Mouse (Mus musculus) brain, adult 2 months (tissue): ENCODE results near the gene Spns3.

ENCODE experiments used
- DNase-seq: peaks from one replicate; pipeline ENCODE4 v3.0.0; 2011; ENCODE audit warnings: low read depth, low spot score

Spns3 gene

DNA sequence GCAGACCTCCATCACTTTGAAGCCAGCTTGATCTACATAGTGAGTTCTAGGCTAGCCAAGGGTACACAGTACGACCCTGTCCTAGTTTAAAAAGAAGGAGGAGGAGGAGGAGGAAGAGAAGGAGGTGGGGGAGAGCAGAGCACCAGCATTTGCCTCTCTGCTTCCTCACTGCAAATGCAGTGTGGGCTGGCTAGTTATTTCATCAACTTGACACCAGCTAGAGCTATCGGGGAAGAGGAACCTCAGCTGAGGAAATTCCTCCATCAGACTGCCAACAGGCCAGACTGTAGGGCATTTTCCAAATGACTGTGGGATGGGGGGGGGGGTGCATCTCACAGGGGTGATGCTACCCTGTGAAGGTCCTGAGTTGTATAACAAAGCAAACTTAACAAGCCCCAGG, 31.9 kb downstream of the Spns3 start:
- peak; percentile 8 for DNase-seq

DNA sequence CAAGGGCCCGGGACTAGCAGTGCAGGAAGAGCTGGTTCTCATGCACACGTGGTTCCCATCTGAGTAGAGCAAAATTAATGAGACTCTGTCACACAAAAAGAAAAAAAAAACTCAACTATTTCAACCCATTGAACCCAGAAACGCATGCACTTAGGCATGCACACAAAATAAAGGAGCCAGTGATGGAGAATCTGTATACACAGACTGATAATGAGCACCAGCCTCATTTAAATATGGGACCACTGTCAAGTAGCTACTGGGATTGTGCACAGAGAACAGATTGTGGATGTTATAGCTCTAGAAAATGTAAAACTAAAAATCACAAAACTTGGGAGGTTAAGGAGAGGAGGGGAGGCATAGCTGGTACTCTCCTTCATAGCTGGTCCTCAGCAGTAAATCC, 35.3 kb downstream of the Spns3 start:
- no peak for DNase-seq

DNA sequence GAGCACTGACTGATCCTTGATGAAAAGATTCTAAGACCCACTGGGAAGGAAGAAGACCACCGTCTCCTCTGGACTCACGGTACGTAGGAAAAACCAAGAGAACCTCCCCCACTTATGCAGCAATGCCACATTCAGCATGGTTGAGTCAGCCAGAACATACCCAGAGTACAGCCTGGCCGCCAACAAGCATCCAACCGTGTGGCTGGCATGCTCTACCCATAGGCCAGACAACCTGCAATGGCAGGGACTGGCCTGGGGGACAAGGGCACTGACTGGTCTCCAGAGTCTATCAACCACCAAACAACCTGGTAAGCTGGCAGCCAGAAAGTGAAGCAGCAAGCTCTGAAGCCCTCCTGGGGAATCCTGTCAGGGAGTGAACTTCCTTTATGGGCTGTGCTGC, 41.7 kb downstream of the Spns3 start:
- DNase-seq = no peak

DNA sequence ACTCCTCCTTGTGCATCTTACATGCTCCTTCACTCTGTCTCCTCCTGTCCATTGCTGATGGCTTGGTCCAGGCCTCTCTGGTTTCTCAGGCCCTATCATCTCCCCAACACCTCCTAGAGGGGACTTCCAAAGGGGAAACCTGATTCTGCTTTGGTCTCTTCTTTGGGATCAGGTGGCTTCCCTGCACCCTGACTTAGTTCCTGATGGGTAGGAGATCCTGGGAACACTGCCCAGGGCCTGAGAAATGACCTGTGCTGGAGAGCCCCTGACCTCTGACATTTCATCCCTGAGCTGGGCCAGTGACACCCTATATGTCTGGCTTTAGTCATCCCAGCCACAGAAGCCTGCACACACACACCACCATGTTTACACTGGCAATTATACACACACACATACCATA, 42.7 kb downstream of the Spns3 start:
- no peak for DNase-seq

DNA sequence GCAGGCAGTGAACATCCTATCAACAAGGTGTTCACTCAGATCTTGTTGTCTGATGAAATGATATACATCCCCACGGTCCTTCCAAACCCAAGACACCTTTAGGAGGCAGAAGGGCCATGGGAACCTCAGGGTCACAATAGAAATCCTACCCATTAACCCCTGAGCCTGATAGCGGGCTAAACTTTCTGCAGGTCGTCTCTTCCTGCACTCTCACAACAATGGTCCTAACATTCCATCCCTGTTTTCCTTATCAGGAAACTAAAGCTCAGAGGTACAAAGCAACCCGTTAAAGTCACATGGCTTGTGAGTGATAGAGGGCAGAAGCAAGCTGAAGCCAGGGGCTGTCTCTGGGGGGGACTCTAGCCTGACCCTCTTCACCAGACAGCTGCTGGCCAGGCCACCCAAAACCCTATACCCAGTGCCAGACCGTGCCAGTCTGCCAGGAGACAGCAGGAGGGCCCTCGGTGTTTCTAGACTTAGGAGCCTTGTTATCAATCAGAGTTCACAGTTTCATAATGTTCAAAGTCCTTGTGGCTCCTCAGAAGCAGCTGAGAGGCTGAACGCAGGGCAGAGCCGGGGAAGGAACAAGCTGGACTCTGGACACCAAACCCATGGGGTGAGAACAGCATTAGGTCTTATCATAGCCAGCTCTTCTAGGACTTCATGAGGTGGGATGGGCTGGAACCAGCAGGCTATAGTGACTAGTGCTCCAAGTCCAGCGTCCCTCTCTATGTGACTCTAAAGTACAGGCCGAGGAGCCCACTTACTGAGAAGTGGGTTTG, 46.1 kb downstream of the Spns3 start:
- no peak for DNase-seq

DNA sequence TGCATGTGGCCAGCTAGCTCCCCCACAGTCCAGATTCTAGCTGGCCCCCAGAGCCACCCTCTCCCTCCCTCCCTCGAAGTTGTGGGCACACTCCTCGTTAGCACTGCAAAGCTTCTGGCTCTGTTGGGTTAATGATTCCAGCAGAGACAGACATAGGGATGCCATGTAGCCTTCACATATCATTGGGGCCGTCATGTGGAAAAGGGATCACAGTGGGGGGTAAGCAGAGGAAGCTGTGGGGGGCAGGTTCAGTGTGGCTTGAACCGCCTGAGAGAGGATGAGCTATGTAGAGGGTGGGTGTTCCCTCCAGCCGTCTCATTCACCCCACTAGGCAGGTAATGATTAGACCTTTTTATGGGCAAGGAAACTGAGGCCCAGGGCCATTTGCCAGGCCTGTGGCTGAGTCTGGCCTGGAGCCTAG, 46.8 kb downstream of the Spns3 start:
- DNase-seq = no peak

DNA sequence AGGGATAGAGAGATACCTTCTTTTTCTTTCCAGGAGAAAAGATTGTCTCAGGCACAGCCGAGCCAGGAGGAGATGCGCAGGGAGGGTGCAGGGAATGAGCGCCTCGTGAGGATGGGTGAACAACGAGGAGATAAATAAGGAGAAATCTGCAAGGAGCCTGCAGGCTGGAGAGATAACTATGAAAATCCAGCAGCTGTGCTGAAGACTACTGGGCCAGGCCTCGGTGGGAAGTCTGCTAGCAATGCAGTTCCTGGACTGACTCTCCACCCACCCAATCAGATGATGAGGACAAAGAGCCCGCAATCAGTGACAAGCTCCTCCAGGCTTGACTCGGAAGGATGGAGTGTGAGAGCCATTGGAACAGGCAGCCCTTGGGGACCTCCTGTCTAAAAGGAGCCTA, 48.1 kb downstream of the Spns3 start:
- DNase-seq = peak; percentile 72

DNA sequence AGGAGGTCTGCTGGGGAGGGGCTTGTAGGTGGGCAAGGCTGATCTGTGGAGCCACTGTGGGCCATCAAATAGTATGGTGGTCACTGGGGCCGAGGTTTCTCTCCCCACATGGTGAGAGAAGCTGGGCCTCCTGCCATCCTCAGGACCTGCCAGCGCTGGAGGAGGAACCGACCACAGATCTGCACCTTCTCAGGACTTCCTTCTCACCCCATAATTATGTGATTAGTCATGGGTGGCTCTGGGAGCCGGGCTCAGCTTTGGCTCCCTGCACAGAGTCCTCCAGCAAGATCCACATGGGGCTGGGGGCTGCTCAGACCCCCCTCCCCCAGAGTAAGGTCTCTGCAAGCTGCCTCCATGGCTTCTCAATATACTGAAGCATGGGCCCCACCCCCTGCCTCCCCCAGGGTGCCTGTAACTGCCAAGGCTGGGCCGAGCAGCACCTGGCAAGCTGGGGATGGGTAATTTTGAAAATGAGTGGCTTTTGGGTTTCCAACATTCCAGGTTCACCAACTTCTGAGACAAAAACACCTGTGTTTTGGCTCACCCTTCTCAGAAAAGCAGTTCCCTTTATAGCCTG, 48.8 kb downstream of the Spns3 start:
- DNase-seq = no peak

DNA sequence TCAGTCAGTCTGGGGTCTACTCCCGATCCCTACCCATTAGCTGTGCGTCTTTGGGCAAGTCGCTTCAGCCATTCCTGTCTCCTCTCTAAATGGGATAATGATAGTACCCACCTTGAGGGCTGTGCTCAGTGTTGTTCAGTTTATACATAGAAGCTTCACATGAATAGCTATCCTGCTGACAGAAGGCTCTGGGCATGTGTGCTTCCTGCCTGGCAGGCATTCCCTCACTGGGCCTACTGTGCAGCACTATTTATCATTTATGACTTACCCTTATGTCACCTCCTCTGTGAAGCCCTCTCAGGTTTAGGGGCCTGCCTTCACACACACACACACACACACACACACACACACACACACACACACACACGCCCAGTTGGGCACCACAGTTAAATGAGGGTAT, 50.2 kb downstream of the Spns3 start:
- DNase-seq = no peak

DNA sequence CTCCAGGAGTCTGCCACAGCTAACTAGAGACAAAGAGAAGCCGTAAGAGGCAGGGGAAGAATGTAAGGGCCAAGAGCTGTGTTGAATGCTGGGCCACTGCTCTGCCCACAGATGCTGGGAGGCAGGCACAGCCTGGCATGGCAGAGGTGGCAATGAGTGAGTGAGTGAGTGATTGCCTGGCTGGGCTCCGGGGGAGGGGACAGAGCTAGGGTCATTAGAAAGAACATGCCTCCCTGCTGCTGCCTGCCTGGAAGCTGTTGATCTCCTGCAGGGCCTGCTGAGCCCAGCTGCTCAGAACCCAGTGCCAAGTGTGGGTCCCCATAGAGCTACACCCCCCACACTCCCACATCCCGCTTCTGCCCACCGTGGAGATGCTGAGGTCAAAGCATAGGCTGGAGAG, 52.9 kb downstream of the Spns3 start:
- peak; percentile 61 for DNase-seq

DNA sequence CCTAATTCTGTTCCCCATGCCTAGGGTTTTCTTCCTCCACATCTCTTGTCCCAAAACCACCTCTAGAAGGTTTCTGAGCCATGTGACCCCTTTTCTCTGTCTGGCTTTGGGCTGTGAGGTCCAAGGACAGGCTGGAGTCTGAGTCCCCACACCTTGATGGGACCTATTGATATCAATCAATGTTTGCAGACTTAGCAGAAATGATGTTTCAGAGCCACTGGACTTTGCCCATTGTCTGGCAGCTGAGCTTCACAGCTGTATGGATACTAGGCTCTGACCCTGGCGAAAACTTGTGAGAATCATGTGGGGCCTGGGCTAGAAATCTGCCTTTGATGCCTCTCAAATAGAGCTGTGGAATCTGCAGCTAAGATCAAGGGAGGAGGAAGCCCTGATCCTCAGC, 53.5 kb downstream of the Spns3 start:
- no peak for DNase-seq

DNA sequence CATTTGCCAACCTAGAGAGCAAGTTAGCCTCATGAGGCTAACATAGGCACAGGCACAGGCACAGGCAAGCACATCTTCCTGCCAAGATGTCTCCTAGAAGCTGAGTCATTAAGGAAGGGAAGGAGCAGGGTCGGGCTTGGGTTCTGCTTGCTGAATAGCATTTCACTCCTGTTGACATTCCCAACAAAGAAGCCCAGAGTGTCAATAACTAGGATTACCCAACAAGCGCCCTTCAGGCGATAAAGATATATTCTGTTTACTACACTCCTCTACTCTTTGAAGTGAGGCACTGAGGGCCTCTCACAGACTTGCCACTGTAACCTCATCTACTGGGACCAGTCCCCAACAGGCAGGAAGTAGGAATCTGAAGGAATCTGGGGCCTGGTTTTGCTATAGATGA, 54.2 kb downstream of the Spns3 start:
- DNase-seq = no peak

DNA sequence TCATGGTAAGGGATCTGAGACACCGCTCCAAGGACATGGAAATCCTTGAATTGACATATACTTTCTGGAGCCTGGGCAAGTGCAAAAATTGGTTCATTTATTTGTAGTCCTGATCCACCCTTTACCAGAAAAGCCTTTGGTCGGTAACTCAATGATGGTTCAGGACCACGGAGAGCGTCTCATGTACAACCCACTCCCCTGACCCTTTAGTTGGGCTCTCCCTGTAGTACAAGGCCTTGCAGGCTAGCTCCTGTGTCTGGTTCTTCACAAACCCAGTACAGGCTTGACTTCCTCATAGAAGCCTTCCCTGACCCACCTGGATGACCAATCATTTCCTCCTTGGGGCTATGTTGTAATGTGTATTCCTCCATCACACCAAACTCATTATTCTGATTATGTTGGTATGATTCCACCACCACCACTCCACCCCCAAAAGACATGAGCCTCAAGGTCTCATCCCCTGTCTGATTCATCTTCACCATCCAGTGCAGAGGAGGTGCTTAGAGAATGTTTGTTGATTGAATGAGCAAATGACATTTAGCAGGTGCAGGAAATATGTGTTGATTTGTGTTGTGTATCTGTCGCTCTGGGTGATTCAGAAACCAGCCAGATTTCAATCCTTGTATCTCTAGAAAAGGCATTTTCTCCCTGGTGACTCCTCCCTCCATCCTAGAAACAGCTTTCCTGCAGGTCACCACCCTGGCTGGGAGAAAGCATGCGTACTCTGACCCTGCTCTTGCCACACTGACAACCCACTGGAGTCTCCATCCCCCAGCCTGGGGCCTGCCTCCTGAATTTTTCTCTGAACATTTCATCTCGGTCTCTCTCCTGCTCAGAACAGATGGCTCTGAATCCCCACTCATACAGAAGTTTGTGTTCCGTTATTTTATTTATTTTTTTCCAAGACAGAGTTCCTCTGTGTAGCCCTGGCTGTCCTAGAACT, 56.0 kb downstream of the Spns3 start:
- peak; percentile 53 for DNase-seq

DNA sequence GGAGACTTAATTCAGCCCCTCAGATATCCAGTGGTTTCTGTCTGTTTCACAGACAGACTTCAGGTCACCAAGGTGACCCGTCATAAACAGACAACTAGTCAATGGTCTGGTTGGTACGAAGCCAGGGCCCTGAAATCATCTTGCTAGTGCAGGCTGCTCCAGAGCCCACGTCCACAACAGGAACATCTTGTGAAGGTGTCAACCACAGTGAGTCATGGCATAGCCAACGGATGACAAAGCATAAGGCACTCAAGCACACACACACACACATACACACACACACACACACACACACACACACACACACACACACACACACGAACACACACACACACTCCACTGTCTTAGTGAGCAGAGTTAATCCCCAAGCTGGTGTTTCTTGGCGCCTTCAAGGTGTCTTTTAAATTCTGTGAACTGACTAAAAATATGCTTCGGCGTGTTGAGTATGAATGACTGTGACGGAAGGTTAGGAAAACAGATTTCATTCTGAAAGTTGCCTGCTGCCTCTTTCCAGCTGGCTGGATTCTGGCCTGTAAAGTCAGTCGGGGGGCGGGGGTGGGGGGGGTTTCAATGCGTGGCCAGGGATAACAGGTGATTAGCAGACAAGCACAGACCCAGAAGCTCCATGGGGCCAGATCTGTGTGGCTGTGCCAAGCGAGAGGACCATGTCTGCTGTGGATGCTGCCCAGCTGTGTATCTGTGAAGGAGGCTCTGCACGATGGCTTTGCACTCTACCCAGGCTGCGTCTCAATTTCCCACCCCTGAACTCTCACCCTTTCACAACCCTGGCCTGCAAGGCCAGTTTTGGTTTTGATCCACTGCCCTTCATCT, 59.0 kb downstream of the Spns3 start:
- DNase-seq = peak; percentile 89

DNA sequence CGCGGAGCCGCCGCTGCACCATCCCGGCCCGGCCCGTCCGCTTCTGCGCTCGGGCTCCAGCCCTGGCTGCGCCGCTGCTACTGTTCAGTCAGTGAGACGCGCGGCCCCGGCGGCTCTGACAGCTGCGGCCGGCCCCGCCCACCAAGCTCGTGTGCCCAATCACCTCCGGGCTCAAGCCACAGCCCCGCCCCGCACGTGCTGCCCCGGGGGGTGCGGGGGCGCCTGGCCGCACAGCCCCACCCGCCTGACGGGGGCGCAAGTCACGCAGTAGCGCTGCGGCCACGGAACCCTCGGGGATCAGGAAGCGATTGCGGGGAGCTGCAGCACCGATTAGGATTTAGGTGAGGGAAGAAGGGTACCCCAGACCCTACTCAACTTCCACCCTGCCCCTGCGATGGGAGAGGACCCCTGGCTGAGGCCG, 60.4 kb downstream of the Spns3 start, which contains the start of gene Spns2:
TSS of gene Spns2 (minus strand) at position 24 of the 421 bp plus-strand sequence.
- DNase-seq = peak; percentile 95

DNA sequence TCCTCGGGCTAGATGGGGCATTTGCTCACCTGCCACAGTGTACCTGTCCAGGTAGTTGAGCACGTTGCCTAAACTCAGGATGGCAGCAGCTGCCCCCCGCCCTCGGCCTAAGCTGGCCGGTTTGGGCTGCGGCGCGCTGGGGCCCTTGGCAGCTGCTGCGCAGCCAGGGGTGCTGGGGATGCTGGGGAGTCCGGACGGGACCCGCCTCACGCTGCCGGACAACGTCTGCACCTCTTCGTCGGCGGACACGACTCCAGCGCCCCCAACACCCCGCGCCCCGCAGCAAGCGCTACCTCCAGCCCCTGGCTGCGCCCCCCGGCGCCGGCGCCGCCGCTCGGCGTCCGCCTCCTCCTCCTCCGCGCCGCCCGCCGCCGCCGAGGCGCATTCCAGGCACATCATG, 60.9 kb downstream of the Spns3 start:
- DNase-seq = no peak

DNA sequence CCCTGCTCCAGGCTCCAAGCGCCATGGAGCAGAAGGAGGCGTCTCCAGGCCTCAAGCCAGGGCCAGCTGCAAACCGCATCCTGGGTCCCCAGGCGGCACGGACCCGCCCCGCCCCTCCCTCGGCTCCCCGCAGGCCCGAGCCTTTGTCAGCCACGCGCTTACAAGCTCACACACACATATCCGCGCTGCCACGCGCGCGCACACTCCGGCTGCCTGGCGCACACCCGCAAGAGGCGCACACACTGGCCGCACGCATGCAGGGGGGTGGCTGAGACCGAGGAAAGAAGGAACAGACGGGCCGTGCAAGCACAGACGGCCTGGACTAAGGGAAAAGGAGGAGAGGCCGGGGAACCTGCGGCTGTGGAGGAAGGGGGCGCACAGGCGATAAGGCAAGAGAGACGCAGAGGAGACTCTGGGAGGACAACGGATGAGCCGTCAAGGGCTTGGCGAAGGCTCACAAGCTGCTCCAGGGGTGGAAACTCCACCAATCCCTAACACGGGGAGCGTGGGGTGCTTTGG, 61.5 kb downstream of the Spns3 start:
- DNase-seq = peak; percentile 93

DNA sequence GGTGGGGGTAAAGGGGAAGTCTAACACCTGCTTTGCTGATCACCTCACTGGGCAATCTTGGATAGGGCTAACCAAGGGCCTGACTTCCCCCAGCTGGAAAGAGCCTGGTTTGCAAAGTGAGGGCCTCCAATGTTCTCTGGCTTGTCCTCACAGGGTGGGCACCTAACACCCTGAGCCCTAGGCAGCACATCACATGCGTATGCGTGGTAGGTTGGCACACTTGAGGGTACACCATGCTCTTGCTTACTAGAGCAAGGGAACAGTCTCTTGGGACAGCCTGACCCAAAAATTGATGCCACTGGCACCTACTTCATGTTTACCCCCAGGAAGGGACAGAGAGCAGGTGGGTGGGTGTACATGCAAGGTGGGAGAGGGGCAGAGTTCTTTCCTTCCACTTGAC, 62.6 kb downstream of the Spns3 start:
- no peak for DNase-seq

DNA sequence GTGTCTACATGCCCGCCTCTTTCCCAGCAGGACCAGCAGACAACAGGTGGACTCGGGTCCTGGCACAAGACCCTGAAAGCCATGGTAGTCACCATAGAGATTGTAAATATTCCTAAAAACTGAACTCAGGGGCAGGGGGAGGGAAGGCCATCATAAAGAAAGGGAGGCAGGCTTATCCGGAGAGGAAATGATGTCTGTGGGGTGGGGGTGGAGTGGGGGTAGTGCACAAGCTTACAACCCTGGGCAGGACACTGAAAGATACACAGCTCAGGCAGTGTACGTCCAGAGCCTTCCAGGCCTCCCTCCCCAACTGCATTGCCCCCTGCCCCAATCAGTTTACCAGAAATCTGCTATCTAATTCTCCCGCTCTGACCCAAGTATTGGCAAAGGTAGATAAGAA, 63.1 kb downstream of the Spns3 start:
- DNase-seq = no peak

DNA sequence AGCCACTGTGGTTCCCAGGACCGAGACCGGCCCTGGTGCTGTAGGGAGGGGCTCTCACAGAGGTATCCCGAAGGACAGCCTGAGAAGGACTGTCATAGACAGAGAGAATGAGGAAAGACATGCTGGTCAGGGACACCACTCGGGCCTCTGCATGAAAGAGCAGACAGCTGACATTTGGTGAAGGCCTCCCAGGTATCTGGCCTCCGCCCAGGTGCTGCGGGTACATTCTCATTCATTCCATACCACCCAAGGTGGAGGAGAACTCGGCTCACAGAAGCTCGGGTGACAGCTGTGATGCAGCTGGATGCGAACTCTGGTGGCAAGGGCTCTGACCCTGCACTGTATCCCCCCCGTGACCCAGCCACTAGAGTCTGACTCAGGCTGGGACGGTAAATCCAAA, 64.3 kb downstream of the Spns3 start:
- DNase-seq = no peak

DNA sequence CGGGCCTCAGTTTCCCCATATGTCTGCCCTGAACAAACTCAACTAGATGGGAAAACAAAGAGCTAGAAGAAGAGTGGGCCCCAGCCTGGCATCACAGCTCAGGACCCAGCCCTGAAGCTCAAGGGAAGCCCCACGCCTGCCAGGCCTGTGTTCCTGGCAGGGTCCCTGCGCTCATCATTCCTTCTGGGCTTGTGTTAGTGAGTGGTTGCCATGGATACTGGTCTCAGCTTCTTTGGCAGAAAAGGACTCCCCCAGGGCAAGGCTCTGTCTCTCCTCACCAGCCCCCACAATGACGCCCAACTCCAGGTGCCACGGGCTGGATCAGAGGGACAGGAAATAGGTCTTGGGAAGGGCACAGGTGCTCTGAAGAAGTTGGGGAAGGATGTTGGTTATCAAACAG, 65.1 kb downstream of the Spns3 start:
- peak; percentile 71 for DNase-seq
